Mouse (Mus musculus) lung, adult 2 months (tissue): ENCODE data around the gene Hist1h2ap. TPM values are rescaled to one million over a fixed set of nuclear protein-coding genes. Genes with fewer than 3 reads are reported as not detected.
"Not testable (repeated sequence)": the region's sequence is repeated elsewhere in the genome, so short reads cannot be mapped to it uniquely, and the experiment has no call there.

Experiments
- DNase-seq: peaks from one replicate; pipeline ENCODE4 v3.0.0; 2022
- H3K4me1 ChIP-seq: fragments of 200-500 bp; 2 replicates; pipeline ENCODE4 v1.6.1; 2011; ENCODE audit warnings: low read length; ENCODE audit not compliant: control insufficient read depth, insufficient read depth
- H3K4me3 ChIP-seq: fragments of 200-500 bp; replicated peaks from 2 replicates; pipeline ENCODE3; 2011; ENCODE audit warnings: low read depth, mild to moderate bottlenecking, control low read depth, low read length; ENCODE audit errors: extremely low read depth
- CTCF ChIP-seq: fragments of 200-500 bp; IDR thresholded peaks from 2 replicates; pipeline ENCODE4 v1.5.1; 2011; ENCODE audit warnings: mild to moderate bottlenecking, low read length, control low read depth; ENCODE audit not compliant: insufficient read depth
- POLR2A ChIP-seq: fragments of 200-500 bp; IDR thresholded peaks from 2 replicates; pipeline ENCODE4 v1.6.1; 2011; ENCODE audit warnings: low read depth, mild to moderate bottlenecking, control low read depth, low read length, borderline replicate concordance; ENCODE audit errors: extremely low read depth
- WGBS: fragments of 180-500 bp; shearing (Covaris S2); methylation state at CpG from one replicate; pipeline ENCODE4 v1.1.7; 2018; 5-methylcytosine and 5-hydroxymethylcytosine counted together
- polyA plus RNA-seq: library from polyadenylated mRNA; depleted of rRNA; stranded (reverse); fragments of >200 nt; gene quantifications from 2 replicates; pipeline ENCODE4 v1.2.3, GENCODE M21; 2012

The Hist1h2ap gene
- polyA plus RNA-seq, 1 experiment = 59.2 TPM

GRCm38 (mm10) chr13:21847883-21848282, 14.6 kb upstream of the Hist1h2ap start:
- TF ChIP-seq POLR2A (no peak), CTCF (no peak)
- 55% methylated on average over 8 of the region's 8 CpGs for WGBS
- no peaks in the 10 kb centered on the region for H3K4me1 ChIP-seq
- H3K4me3 ChIP-seq = no peak overlapping the region
- DNase-seq = no peak

GRCm38 (mm10) chr13:21846356-21846755, 13.0 kb upstream of the Hist1h2ap start:
- not testable (repeated sequence) for H3K4me1 ChIP-seq, DNase-seq, H3K4me3 ChIP-seq

GRCm38 (mm10) chr13:21840508-21840907, 7.2 kb upstream of the Hist1h2ap start:
- H3K4me1 ChIP-seq, H3K4me3 ChIP-seq, DNase-seq: not testable (repeated sequence)
- no CpG with 5 or more reads among the region's 4 CpGs for WGBS

GRCm38 (mm10) chr13:21831418-21832394, 1.6 kb downstream of the Hist1h2ap start, which contains the start of gene Hist1h4n:
Gene Hist1h4n (minus strand): TSS chr13:21832196.
- not testable (repeated sequence) for DNase-seq, H3K4me3 ChIP-seq, H3K4me1 ChIP-seq
- peak; percentile 41; the same call in 1 of the 2 replicates for TF ChIP-seq POLR2A
- WGBS = under 1% methylated on average over 27 of the region's 58 CpGs

GRCm38 (mm10) chr13:21830344-21830743, 3.0 kb downstream of the Hist1h2ap start:
- no peak for TF ChIP-seq CTCF
- no peak for TF ChIP-seq POLR2A
- no peak overlapping the region for H3K4me3 ChIP-seq
- no peaks in the 10 kb centered on the region for H3K4me1 ChIP-seq
- 89% methylated on average over 10 of the region's 10 CpGs for WGBS
- DNase-seq = no peak

- 81% methylated on average over 3 of the region's 3 CpGs for WGBS
- no peak for DNase-seq
These were observed 4.8 kb downstream of the Hist1h2ap start for GRCm38 (mm10) chr13:21828511-21828910.

GRCm38 (mm10) chr13:21820082-21820890, 13.0 kb downstream of the Hist1h2ap start:
- H3K4me1 ChIP-seq, DNase-seq, H3K4me3 ChIP-seq: not testable (repeated sequence)
- 66% methylated on average over 8 of the region's 16 CpGs for WGBS

More at GRCm38 (mm10) chr13:21828511-21828910, 4.8 kb downstream of the Hist1h2ap start:
- H3K4me3 ChIP-seq = no peak overlapping the region
- TF ChIP-seq CTCF = no peak
- no peak for TF ChIP-seq POLR2A
- no peaks in the 10 kb centered on the region for H3K4me1 ChIP-seq

GRCm38 (mm10) chr13:21812092-21812491, 21.2 kb downstream of the Hist1h2ap start:
- not testable (repeated sequence) for H3K4me1 ChIP-seq, H3K4me3 ChIP-seq, DNase-seq
- WGBS = under 1% methylated on average over 14 of the region's 14 CpGs

GRCm38 (mm10) chr13:21811539-21811938, 21.8 kb downstream of the Hist1h2ap start, which contains the start of gene Hist1h4m:
Gene Hist1h4m (plus strand): TSS chr13:21811746.
- not testable (repeated sequence) for H3K4me3 ChIP-seq, H3K4me1 ChIP-seq
- no CpG with 5 or more reads among the region's 24 CpGs for WGBS
- peak; percentile 28 for DNase-seq

GRCm38 (mm10) chr13:21811074-21811473, 22.2 kb downstream of the Hist1h2ap start:
- H3K4me1 ChIP-seq, H3K4me3 ChIP-seq, DNase-seq: not testable (repeated sequence)
- WGBS = no CpG with 5 or more reads among the region's 8 CpGs

GRCm38 (mm10) chr13:21810073-21810472, 23.2 kb downstream of the Hist1h2ap start, which contains the start of the genes Hist1h2bq and Hist1h2ao:
Gene Hist1h2bq (minus strand): TSS chr13:21810197.
Gene Hist1h2ao (plus strand): TSS chr13:21810465.
- H3K4me3 ChIP-seq, DNase-seq, H3K4me1 ChIP-seq: not testable (repeated sequence)
- no CpG with 5 or more reads among the region's 23 CpGs for WGBS

- not testable (repeated sequence) for H3K4me1 ChIP-seq, DNase-seq, H3K4me3 ChIP-seq
- WGBS = no CpG with 5 or more reads among the region's 4 CpGs
These were observed 30.2 kb downstream of the Hist1h2ap start for GRCm38 (mm10) chr13:21803058-21803457.

GRCm38 (mm10) chr13:21797163-21797562, 36.1 kb downstream of the Hist1h2ap start:
- not testable (repeated sequence) for H3K4me3 ChIP-seq

More at GRCm38 (mm10) chr13:21797163-21797562, 36.1 kb downstream of the Hist1h2ap start:
- DNase-seq, H3K4me1 ChIP-seq: not testable (repeated sequence)
